Mouse (Mus musculus): ENCODE measurements around the gene 4933427D14Rik.

Gene 4933427D14Rik

DNA sequence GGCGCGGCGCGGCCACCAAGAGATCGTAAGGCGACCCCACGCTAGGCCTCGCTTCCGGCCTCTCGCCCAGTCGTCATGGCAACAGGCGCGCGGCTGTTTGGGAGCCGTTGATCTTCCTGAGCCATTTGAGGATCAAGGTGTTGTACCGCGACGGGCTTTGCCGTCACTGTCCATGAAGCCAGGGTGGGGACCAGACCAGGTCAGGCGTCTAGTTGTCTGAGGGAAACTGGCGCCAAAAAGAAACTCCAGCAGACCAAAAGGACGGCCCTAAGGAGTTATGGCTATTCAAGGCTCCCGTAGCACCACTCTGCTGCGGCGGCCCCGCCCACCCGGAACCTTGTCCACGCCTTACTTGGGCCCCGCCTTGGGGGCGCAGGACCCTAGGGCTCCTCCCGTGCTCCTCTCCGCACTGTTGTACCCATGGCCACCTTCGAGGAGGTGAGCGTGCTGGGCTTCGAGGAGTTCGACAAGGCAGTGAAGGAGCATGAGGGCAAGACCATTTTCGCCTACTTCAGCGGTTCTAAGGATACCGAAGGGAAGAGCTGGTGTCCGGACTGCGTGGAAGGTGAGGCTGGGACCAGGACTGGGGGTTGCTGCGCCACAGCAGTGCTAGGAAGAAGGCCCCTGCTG is at the start of gene 4933427D14Rik, which contains the start of gene Txndc17:
TSS of gene 4933427D14Rik (minus strand) at position 256 of the 630 bp plus-strand sequence.
TSS of gene Txndc17 (plus strand) at position 344 of the 630 bp plus-strand sequence.
- DNase-seq = peak; percentile 90 to 92

GRCm38 (mm10) chr11:72256441-72256840 is 49.2 kb upstream of the 4933427D14Rik start:
- no peak for DNase-seq

GRCm38 (mm10) chr11:72255629-72256028 is 48.4 kb upstream of the 4933427D14Rik start:
- no peak for DNase-seq

GRCm38 (mm10) chr11:72245196-72245753 is 38.0 kb upstream of the 4933427D14Rik start:
- DNase-seq = no peak

- no peak for DNase-seq
Observed at GRCm38 (mm10) chr11:72240062-72240860, 33.0 kb upstream of the 4933427D14Rik start.

DNA sequence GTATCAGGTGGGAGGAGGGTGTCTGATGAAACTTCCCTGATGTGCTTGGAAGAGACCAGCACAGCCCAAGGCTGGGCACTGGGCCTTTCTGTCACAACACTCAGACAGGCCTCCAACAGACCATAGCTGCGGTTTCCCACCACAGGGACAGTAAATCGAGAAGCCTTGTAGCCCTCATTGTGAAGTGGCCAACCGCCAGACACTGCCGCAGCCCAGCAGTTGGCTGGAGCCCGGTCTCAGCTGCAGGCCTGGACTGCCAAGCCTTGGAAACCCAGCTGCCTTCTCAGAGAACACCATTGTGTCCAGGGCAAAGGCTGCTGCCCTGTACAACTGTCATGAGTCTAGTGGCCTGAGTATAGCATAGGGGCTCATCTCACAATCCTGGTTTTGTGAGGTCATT is 26.8 kb upstream of the 4933427D14Rik start:
- DNase-seq = no peak

DNA sequence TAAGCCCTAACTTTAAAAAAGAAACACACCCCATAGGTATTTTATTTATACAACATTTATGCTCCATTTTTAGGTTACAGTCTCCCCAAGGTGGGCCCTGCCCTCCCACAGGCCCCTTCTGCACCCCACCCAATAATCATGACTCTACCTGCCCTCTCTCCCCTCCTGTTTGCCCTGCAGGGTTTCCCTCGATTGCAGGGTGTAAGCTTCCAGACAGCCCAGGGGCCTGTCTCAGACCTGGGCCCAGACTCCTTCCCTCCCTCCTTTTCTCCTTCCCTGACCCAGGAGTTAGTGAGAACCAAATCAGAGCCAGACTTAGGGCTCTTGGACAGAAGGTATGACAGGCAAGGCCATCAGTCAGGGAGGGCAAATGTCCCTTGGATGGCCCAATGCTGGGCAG is 25.7 kb upstream of the 4933427D14Rik start:
- no peak for DNase-seq

- DNase-seq = no peak
Observed at GRCm38 (mm10) chr11:72232068-72232467, 24.8 kb upstream of the 4933427D14Rik start.

DNA sequence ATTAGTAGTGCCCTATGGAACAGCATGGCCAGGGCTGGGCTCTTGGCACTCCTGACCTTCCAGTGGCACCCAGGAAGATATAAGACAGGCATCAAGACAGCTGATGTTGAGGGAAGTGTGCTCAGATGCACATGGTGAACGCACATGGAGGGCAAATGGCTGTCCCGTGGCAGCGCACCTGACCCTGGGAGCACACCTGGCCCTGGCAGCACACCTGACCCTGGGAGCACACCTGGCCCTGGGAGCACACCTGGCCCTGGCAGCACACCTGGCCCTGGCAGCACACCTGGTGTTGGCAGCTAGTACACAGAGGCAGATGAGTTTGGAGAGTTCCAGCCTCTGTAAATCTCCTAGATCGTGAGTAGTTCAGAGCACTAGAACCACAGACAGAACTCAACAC is 21.3 kb upstream of the 4933427D14Rik start:
- no peak for DNase-seq

DNA sequence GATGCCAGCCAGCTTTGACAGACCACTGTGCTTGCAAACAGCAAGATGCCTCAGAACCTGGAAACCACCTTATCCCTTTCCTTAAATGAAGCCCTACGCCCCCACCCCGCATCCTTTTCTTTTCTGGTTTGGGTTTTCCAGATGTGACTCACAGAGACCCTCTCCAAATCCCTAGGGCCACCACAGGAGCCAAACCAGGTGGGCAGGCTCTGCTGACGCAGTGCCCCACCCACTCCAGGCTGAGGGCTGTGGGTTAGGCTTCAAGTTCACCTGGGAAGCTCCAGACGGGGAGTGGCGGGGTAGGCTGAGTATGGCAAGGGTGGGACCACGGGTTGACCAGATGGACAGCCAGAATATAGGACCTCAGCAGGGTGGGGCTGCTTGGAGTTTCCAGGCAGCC is 19.6 kb upstream of the 4933427D14Rik start:
- DNase-seq = no peak

DNA sequence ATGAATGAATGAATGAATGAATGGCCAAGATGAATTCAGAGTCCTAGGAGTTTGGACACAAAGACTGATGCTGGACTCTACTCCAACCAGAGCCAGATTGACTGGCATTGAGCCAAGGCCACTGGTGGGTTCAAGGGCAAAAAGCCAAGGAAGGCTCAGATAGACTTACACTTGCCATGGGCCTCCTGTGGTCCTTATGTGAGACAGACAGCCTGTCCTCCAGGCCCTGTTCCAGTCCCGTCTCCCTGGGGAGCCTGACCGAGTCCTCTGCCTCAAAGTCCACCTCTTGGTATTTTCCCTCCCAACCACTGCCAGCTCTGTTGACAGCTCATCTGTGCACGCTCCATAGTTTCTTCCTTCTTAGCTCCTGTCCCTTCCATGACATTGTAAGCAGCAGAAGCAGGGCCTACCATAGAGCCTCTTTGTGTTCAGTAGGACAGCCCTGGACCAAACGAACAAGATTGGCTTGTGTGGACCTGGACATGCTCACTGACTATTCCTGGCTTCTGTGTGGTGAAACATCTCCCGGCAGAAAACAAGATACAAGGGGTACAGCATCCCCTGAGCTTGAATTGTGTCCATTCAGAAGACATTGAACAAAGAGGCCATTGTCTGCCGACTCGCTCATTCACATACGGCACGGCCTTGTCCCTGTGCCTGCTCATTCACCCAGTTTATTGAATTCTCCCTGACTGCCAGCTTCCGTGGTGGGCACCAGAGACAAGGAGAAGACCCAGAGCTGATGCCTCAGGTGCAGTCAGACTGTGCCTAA is 18.9 kb upstream of the 4933427D14Rik start:
- DNase-seq = no peak

DNA sequence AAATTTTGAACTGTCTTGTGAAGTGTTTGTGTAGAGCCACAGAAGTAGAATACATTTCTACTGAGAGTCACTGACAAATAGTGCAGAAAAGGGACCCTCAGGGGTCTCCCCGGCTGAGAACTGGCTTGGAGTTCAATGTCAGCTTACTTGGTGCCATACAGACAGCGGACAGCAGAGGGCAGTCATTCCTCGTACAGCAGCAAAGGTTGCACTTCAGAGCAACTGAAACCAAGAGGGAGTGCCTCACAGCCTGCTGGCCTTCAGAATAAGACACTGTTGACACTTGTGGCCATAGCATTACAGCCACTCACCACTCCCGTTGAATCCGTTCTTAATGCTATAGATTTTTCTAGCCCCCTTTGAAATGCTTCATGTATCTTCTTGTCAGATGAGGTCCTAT is 17.6 kb upstream of the 4933427D14Rik start:
- peak; percentile 63 to 82 for DNase-seq

DNA sequence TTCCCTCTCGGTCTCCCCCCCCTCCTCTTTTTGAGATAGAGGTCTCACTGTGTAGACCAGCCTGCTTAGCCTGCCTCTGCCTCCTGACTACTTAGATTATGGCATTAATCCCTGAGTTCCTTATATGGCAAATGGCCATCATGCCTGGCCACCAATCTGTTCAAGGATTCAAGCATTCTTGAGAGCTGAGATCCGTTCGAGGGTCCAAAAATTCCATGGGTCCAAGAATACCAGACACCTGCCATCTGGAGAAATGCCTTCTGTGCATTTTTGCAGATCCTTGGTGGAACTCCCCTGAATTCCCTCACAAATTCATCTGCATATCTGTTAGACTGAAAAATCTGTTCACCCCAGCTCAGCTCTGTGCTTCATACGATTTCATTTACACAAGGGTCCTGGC is 16.2 kb upstream of the 4933427D14Rik start:
- no peak for DNase-seq

DNA sequence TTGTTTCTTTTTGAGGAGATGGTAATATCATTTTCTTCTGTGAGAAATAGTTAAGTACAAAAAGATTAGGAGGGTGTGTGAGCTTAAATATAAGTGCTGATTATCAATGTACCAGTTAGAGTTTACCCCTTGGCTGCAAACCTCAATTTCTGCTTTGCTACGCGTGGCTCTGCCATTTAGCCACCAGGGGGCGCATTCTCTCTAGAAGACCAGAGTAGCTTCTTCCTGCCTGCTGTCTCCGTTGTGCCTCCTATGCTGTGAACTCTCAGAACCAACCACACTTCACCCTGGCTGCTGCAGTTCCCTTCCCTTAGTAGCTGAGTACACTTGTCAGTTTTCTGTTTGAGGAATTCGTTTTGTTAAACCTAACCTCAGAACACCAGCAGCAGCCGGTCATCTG is 14.0 kb upstream of the 4933427D14Rik start:
- peak; percentile 50 to 73 for DNase-seq

DNA sequence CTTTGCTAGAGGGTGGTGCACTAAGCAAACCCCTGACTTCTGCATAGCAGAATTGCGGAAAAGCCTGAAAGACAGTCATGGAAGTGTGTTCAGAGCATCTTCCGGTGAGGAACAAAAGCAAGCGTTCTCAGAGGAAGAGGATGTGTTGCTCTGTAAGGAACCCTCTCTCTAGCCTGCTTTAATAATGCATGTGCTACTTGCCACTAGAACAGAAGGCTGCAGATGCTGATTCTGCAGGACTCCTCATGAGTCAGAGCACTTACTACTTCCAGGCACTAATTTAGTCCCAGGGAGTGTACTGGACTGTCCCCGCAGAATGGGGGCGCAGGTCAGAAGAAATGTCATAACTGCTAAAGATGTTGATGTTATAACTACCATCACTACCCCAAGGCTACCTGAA is 9.9 kb upstream of the 4933427D14Rik start:
- DNase-seq = no peak

- peak; percentile 82 to 85 for DNase-seq
Observed at GRCm38 (mm10) chr11:72215410-72215797, 8.1 kb upstream of the 4933427D14Rik start, which contains the start of gene Med31. TSS of gene Med31 (minus strand) at chr11:72215592.

DNA sequence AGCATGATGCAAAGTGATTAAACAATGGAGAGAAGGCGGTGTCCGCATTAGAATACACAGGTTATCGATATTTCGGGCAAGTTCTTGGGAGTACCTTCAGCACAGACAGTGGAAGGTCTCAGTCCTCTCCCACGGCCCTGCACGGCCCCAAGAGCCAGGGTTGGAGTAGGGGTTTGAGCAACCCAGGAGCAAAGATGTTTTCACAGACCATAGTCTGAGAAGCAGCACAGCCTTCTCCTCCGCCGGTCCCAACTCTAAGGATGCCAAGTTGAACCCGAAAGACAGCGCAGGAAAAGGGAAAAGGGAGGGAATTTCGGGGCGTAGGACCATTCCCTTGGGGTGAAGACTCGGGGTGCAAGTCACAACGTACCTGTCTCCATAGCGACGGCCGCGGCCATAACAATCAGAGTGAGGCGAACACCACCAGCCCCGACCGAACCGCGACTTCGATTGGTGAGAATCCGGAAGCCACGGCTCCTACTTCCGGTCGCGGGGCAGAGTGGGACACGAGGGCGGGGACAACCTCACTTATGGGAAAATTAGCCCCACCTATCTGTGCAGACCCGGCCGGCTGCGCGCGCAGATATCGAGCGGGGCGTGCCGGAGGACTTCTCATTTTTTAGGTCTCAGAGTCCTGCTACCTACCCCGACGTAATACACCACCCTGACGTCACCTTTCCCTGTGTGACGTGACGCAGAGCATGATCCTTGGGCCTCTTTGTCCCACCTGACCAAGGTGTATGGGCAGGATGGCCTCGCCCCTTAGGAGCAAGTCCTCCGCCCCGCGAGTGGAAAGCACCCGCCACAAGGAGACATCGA is 7.5 kb upstream of the 4933427D14Rik start:
- peak; percentile 95 for DNase-seq

- DNase-seq = no peak
Observed at GRCm38 (mm10) chr11:72207834-72208377, 647 bp upstream of the 4933427D14Rik start.

GRCm38 (mm10) chr11:72206341-72207203 is 687 bp downstream of the 4933427D14Rik start, which contains the start of gene Gm43951:
TSS of gene Gm43951 (minus strand) at chr11:72206840.
- DNase-seq = peak; percentile 44 to 46

- no peak for DNase-seq
Observed at GRCm38 (mm10) chr11:72205256-72205655, 2.0 kb downstream of the 4933427D14Rik start.

GRCm38 (mm10) chr11:72203440-72203839 is 3.8 kb downstream of the 4933427D14Rik start:
- DNase-seq = no peak

Data from lung, postnatal 4 days (tissue).